Mouse (Mus musculus): ENCODE data around the gene Gsc2. TPM values are rescaled to one million over a fixed set of nuclear protein-coding genes. Genes with fewer than 3 reads are reported as not detected.

Gsc2 gene
- polyA plus RNA-seq, 1 experiment from 2014 or later = 0.21 TPM

DNA sequence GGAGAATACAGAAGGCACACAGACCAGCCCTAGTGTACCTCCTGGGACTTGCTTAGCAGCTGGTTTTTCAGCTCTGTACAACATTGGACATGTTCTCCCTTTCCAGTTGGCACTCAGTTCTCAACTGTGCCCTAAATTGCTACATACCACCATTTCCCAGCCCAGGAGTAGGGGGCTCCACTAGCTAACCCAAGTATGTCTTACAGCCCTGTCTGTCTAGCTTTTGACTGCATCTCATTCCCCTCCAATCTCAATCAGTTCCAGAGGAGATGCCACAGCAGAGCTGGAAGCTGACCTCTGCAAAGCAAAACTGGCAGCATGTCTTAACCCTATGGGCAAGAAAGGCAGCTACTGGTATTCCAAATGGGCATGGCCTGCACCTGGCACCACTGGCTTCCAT lies 18.8 kb downstream of the Gsc2 start:
- Histone ChIP-seq H3K9me3 (ENCODE audit: low read depth, low read length) (no peaks in the 10 kb centered on the region), H3K4me1 (ENCODE audit: insufficient read depth) (no peaks in the 10 kb centered on the region), H3K4me3 (ENCODE audit: low read depth, low read length) (no peak overlapping the region), H3K9ac (no peak overlapping the region), H3K27me3 (ENCODE audit: insufficient read depth, low read length) (no peaks in the 10 kb centered on the region), H3K36me3 (ENCODE audit: insufficient read depth) (peaks cover 26% of the 10 kb centered on the region), H3K27ac (ENCODE audit: low read depth) (no peak overlapping the region), H3K4me2 (no peak overlapping the region)
- ATAC-seq (ENCODE audit: insufficient read depth) (no peak), DNase-seq (no peak)
- TF ChIP-seq CTCF (IDR thresholded peaks at IDR 0.05; ENCODE audit: low read depth) = no peak

DNA sequence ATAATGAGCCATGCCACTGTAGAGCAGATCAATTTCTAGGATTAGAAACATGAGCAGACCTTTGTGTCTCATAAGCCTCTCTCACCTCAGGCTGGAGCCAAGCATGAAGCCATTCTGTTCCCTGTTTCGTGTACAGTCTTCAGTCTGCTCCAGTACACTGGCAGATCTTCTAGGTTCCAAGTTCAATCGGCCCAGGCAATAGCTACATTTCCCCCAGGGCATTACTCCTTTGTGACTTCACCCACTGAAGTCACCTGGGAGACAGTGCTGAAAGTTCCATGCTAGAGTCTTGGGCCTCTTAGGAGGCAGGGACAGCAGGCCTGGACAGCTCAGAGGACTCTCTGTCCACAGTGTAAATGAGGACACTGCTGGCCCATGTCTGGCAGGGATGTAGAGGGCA lies 20.9 kb downstream of the Gsc2 start, which contains the start of gene Tssk1:
Tssk1 (plus strand) TSS at position 301 of the 400 bp plus-strand sequence.
- Histone ChIP-seq H3K4me3 (ENCODE audit: low read depth, low read length) (no peak within 1 kb of the TSS), H3K36me3 (ENCODE audit: insufficient read depth) (peaks cover 11% of the 10 kb centered on the region), H3K4me2 (no peak within 1 kb of the TSS), H3K27me3 (ENCODE audit: insufficient read depth, low read length) (no peaks in the 10 kb centered on the region), H3K4me1 (ENCODE audit: insufficient read depth) (peaks cover 7% of the 10 kb centered on the region; the same call in 1 of the 2 replicates), H3K27ac (ENCODE audit: low read depth) (no peak within 1 kb of the TSS), H3K9me3 (ENCODE audit: low read depth, low read length) (no peaks in the 10 kb centered on the region), H3K9ac (no peak within 1 kb of the TSS)
- DNase-seq = no peak
- 72% methylated on average over 2 of the region's 2 CpGs for WGBS
- no peak for TF ChIP-seq CTCF (IDR thresholded peaks at IDR 0.05; ENCODE audit: low read depth)
- ATAC-seq (ENCODE audit: insufficient read depth) = no peak

DNA sequence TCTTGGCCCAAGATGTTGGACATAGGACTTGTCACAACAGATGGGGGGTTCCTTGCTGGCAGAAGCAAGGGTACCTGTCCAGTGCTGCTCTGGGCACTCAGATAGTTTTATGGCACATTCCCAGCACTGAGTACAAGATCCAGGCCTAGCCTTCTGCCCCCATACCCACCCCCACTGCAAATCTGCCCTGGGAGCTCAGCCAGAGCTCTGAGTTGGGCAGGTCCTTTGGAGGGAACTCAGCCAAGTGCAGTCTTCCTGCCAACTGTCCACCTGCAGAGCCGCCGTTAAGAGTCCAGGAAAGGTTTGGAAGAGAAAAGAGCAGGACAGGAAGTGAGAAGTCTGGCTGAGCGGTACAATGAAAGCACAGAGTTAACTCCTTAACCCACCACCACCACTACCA lies 22.3 kb downstream of the Gsc2 start:
- Histone ChIP-seq H3K27me3 (ENCODE audit: insufficient read depth, low read length) (no peaks in the 10 kb centered on the region), H3K36me3 (ENCODE audit: insufficient read depth) (peaks cover 4% of the 10 kb centered on the region), H3K4me2 (no peak overlapping the region), H3K4me3 (ENCODE audit: low read depth, low read length) (no peak overlapping the region), H3K4me1 (ENCODE audit: insufficient read depth) (peaks cover 7% of the 10 kb centered on the region; the same call in 1 of the 2 replicates), H3K9ac (no peak overlapping the region), H3K9me3 (ENCODE audit: low read depth, low read length) (no peaks in the 10 kb centered on the region), H3K27ac (ENCODE audit: low read depth) (no peak overlapping the region)
- WGBS = 61% methylated on average over 3 of the region's 3 CpGs
- no peak for DNase-seq
- ATAC-seq (ENCODE audit: insufficient read depth) = no peak
- no peak for TF ChIP-seq CTCF (IDR thresholded peaks at IDR 0.05; ENCODE audit: low read depth)

DNA sequence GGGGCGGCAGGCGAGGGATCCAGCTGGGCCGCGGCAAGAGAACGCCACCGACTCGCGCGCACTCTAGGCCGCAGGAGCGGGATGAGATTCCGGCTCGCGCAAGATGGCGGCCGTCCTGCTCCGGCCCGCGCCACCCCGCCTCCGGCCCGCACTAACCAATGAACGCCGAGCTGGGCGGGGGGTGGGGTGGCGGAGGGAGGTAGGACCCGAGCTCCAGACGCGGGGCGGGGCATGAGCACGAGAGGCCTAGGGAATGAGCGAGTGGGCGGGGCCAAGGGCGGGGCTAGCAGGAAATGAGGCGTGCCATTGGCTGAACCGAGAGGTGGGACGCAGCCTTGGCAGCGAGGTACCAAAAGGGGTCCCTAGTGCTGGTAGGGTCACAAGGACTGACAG lies 23.3 kb downstream of the Gsc2 start, which contains the start of gene Gm20518:
Gm20518 (minus strand) TSS at position 105 of the 393 bp plus-strand sequence.
- peak within 1 kb of the TSS; percentile 94 for H3K4me2 ChIP-seq
- ATAC-seq (ENCODE audit: insufficient read depth) = peak; percentile 97
- peaks cover 7% of the 10 kb centered on the region; the same call in 1 of the 2 replicates for H3K4me1 ChIP-seq (ENCODE audit: insufficient read depth)
- peak within 1 kb of the TSS; percentile 98 for H3K9ac ChIP-seq
- peak within 1 kb of the TSS; percentile 98 for H3K4me3 ChIP-seq (ENCODE audit: low read depth, low read length)
- DNase-seq = peak; percentile 99
- no peaks in the 10 kb centered on the region for H3K27me3 ChIP-seq (ENCODE audit: insufficient read depth, low read length)
- peak within 1 kb of the TSS; percentile 96 for H3K27ac ChIP-seq (ENCODE audit: low read depth)
- H3K9me3 ChIP-seq (ENCODE audit: low read depth, low read length) = no peaks in the 10 kb centered on the region
- WGBS = 1% methylated on average over 38 of the region's 38 CpGs
- TF ChIP-seq CTCF (IDR thresholded peaks at IDR 0.05; ENCODE audit: low read depth) = 0 out of 2 replicates have a peak, but pooled peaks have one; percentile 4
- H3K36me3 ChIP-seq (ENCODE audit: insufficient read depth) = peaks cover 4% of the 10 kb centered on the region

DNA sequence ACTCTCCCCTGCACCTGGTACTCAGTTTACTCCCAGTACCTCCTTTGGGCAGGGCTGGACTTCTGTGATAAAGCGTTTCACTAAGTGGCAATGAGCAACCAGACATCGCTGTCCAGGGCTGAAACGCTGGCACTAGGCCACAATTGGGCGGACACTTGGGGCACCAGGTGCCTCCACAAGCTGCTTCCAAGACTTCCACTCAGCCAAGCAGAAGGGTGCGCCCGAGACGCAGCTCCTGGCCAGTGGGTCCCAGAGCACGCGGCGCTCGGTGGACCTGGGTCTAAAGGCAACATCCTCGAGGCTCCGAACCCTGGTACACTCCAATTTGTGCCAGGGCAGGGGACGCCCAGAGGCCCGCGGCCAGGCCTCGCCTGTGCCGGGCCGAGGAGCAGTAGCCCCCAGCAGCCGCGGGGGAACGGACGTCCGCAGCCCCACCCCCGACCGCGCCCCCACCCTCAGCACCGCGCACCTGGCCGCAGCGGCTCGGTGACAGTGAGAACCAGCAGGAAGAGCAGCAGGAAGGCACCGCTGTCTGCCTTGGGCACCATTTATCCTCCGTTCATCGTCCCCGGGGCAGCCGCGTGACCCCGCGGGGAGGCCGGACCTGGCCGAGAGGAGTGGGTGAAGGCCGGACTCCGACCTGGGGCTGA lies 23.8 kb downstream of the Gsc2 start:
- Histone ChIP-seq H3K4me2 (peak overlapping the region; percentile 94), H3K4me1 (ENCODE audit: insufficient read depth) (peaks cover 7% of the 10 kb centered on the region; the same call in 1 of the 2 replicates), H3K4me3 (ENCODE audit: low read depth, low read length) (peak overlapping the region; percentile 98), H3K9me3 (ENCODE audit: low read depth, low read length) (no peaks in the 10 kb centered on the region), H3K36me3 (ENCODE audit: insufficient read depth) (peaks cover 6% of the 10 kb centered on the region), H3K27ac (ENCODE audit: low read depth) (peak overlapping the region; percentile 96), H3K9ac (peak overlapping the region; percentile 98), H3K27me3 (ENCODE audit: insufficient read depth, low read length) (no peaks in the 10 kb centered on the region)
- TF ChIP-seq CTCF (IDR thresholded peaks at IDR 0.05; ENCODE audit: low read depth) = no peak
- WGBS = 0% methylated on average over 44 of the region's 44 CpGs
- ATAC-seq (ENCODE audit: insufficient read depth) = peak; percentile 64
- DNase-seq = peak; percentile 85

DNA sequence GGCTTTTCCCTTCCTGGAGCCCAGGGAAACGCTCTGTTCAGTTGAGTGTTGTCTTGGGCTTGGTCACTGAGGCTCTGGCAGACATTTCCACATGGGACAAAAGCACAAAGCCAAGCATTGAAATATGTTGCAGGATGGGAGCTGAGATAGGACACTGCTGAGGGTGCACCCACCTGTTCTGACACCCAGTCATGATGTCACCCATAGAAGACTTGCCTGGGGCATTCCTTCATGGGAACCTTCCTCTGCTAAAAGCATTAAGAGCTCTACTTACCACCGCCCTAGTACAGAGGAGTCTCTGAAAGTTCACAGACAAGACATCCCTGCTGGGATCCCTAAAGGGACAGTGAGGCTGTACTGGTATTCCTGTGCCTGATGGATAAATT lies 24.5 kb downstream of the Gsc2 start:
- Histone ChIP-seq H3K9ac (peak overlapping the region; percentile 98), H3K4me1 (ENCODE audit: insufficient read depth) (peaks cover 7% of the 10 kb centered on the region; the same call in 1 of the 2 replicates), H3K4me3 (ENCODE audit: low read depth, low read length) (peak overlapping the region; percentile 98), H3K27ac (ENCODE audit: low read depth) (no peak overlapping the region), H3K36me3 (ENCODE audit: insufficient read depth) (peaks cover 7% of the 10 kb centered on the region), H3K27me3 (ENCODE audit: insufficient read depth, low read length) (no peaks in the 10 kb centered on the region), H3K4me2 (peak overlapping the region; percentile 94), H3K9me3 (ENCODE audit: low read depth, low read length) (no peaks in the 10 kb centered on the region)
- DNase-seq (no peak), ATAC-seq (ENCODE audit: insufficient read depth) (no peak)
- WGBS = 34% methylated on average over 2 of the region's 2 CpGs
- TF ChIP-seq CTCF (IDR thresholded peaks at IDR 0.05; ENCODE audit: low read depth) = no peak

DNA sequence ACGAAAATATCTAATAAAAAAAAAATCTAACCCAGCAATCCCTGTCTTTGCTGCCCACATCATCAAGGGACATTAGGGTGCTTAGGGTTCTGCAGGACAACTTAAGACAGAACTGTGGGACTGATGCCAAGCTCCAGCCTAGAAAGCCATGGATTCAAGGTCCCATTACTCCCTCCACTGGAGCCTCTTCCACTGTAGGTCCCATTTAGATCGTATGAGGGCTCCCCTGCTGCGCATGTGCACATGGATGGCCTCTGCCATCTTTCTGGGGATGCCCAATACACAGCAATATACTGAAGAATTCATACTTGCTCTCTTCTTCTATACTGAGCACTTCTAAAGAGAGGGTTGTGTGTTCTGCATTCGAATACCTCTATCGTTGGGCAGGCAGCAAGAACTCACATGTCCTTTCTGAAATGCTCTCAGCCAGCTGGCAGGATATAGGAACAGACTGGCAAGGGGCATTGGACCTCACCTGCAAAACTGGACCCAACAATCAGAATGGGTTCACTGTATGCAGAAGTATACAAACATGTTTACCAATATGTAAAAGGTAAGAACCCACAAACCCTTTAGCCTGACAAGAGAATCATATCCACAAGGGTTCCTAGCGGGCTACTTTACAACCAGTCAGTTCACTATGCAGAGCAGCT lies 25.0 kb downstream of the Gsc2 start:
- no peak for TF ChIP-seq CTCF (IDR thresholded peaks at IDR 0.05; ENCODE audit: low read depth)
- no peak overlapping the region for H3K27ac ChIP-seq (ENCODE audit: low read depth)
- 82% methylated on average over 6 of the region's 6 CpGs for WGBS
- H3K4me1 ChIP-seq (ENCODE audit: insufficient read depth) = peaks cover 7% of the 10 kb centered on the region; the same call in 1 of the 2 replicates
- DNase-seq = no peak
- ATAC-seq (ENCODE audit: insufficient read depth) = no peak
- H3K9ac ChIP-seq = peak overlapping the region; percentile 98
- peak overlapping the region; percentile 94 for H3K4me2 ChIP-seq
- peaks cover 7% of the 10 kb centered on the region for H3K36me3 ChIP-seq (ENCODE audit: insufficient read depth)
- no peaks in the 10 kb centered on the region for H3K9me3 ChIP-seq (ENCODE audit: low read depth, low read length)
- H3K27me3 ChIP-seq (ENCODE audit: insufficient read depth, low read length) = no peaks in the 10 kb centered on the region
- peak overlapping the region; percentile 98 for H3K4me3 ChIP-seq (ENCODE audit: low read depth, low read length)
